Mouse (Mus musculus) stomach, postnatal 0 days (tissue): ENCODE measurements at regions not wholly inside any gene's neighbourhood (a gene's known extent, or its start where the extent isn't known, plus 50 kb on each side); places are given as distances from the start of the nearest gene placed in this dataset.

ENCODE experiments used
- ATAC-seq: fragments of 200-750 bp; cut with Nextera tagmentation; 2 replicates; pipeline ENCODE4 v1.8.0; 2017; ENCODE audit not compliant: low FRiP score, low TSS enrichment
- DNase-seq: peaks from one replicate; pipeline ENCODE4 v3.0.0-alpha.2; 2016; ENCODE audit warnings: low spot score
- H3K27ac ChIP-seq: fragments of 300-500 bp; sonication (generic); replicated peaks from 2 replicates; pipeline ENCODE4 v1.5.1; 2014; ENCODE audit warnings: mild to moderate bottlenecking, control low read depth
- H3K27me3 ChIP-seq: fragments of 300-500 bp; sonication (generic); 2 replicates; pipeline ENCODE4 v1.6.1; 2014; ENCODE audit warnings: low read length; ENCODE audit not compliant: control insufficient read depth, insufficient read depth
- H3K36me3 ChIP-seq: fragments of 300-500 bp; sonication (generic); 2 replicates; pipeline ENCODE4 v1.6.1; 2014; ENCODE audit warnings: low read length, mixed read lengths; ENCODE audit not compliant: control insufficient read depth, insufficient read depth
- H3K4me1 ChIP-seq: fragments of 300-500 bp; sonication (generic); replicated peaks from 2 replicates; pipeline ENCODE4 v1.6.1; 2014; ENCODE audit warnings: antibody characterized with exemption; ENCODE audit not compliant: control insufficient read depth, insufficient read depth
- H3K4me2 ChIP-seq: fragments of 300-500 bp; sonication (generic); replicated peaks from 2 replicates; pipeline ENCODE4 v1.6.1; 2014; ENCODE audit warnings: low read depth, mild to moderate bottlenecking, control low read depth, moderate library complexity
- H3K4me3 ChIP-seq: fragments of 300-500 bp; sonication (generic); 2 replicates; pipeline ENCODE4 v1.5.1; 2014; ENCODE audit warnings: low read depth, low read length, control low read depth
- H3K9ac ChIP-seq: fragments of 300-500 bp; sonication (generic); 2 replicates; pipeline ENCODE4 v1.6.1; 2014; ENCODE audit warnings: mild to moderate bottlenecking, low read length, control low read depth, mixed read lengths
- H3K9me3 ChIP-seq: fragments of 300-500 bp; sonication (generic); 2 replicates; pipeline ENCODE4 v1.6.1; 2016; ENCODE audit warnings: low read length; ENCODE audit not compliant: control insufficient read depth
- CTCF ChIP-seq: IDR thresholded peaks from 2 replicates; pipeline ENCODE4 v1.5.1; 2016; ENCODE audit warnings: antibody characterized with exemption, low read depth, mild to moderate bottlenecking, moderate library complexity
- EP300 ChIP-seq: optimal IDR thresholded peaks from 2 replicates; pipeline ENCODE3; 2016; ENCODE audit warnings: antibody characterized with exemption
- whole genome bisulfite sequencing: fragments of 180-500 bp; shearing (Covaris S2); extraction: QIAGEN DNeasy Blood & Tissue Kit; methylation state at CpG from one replicate; pipeline ENCODE4 v1.1.7; 2014; 5-methylcytosine and 5-hydroxymethylcytosine counted together

DNA sequence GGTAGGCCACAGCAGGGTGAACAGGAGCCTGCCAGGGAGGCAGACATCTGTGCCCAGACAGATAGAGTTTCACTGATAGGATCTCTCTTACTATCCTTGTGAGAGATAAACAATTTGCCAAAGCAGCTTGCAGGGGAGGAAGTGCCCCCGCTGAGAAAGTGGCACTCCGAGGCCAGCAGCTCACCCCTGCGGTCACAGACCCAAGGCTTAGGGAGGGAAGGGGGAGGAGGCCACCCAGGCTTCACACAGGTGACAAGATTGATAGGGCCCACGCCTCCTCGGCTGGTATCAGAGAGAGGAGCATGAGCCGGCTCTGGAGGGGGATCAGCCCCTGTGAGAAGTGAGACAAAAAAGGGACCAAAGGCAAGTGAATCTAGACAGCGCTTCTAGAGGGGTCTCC, 328.3 kb upstream of the 3110018I06Rik start:
- DNase-seq (no peak), ATAC-seq (no peak)
- no peaks in the 10 kb centered on the region for H3K36me3 ChIP-seq
- H3K4me1 ChIP-seq: no peaks in the 10 kb centered on the region
- no peak overlapping the region for H3K4me3 ChIP-seq
- no peaks in the 10 kb centered on the region for H3K9me3 ChIP-seq
- H3K9ac ChIP-seq: no peak overlapping the region
- TF ChIP-seq CTCF (no peak), EP300 (no peak)
- H3K27me3 ChIP-seq: no peaks in the 10 kb centered on the region
- H3K4me2 ChIP-seq: no peak overlapping the region
- 12% methylated on average over 7 of the region's 7 CpGs for WGBS
- H3K27ac ChIP-seq: no peak overlapping the region

DNA sequence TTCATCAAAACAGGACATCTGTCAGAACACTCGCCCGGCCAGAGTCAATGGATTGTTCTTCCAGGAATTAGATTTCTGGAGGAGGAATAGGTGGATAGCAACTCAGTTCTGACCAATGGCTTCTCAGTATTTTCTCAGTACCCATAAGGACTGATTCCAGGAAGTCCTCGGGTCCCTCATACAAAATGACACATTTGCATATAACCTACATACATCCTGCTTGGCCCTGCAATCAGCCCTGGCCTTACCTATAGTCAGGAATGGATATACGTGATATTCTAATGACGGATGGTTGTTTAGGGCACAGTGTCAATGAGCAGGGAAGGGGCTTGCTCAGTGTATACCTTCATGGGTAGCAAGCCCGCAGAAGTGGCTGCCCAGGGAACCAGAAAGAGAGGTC, 327.8 kb upstream of the 3110018I06Rik start:
- no peak overlapping the region for H3K27ac ChIP-seq
- H3K9ac ChIP-seq: no peak overlapping the region
- H3K4me2 ChIP-seq: no peak overlapping the region
- TF ChIP-seq CTCF: no peak
- no peak for TF ChIP-seq EP300
- H3K4me3 ChIP-seq: no peak overlapping the region
- no peaks in the 10 kb centered on the region for H3K36me3 ChIP-seq
- ATAC-seq (no peak), DNase-seq (no peak)
- no peaks in the 10 kb centered on the region for H3K9me3 ChIP-seq
- H3K27me3 ChIP-seq: no peaks in the 10 kb centered on the region
- 28% methylated on average over 6 of the region's 6 CpGs for WGBS
- H3K4me1 ChIP-seq: no peaks in the 10 kb centered on the region

DNA sequence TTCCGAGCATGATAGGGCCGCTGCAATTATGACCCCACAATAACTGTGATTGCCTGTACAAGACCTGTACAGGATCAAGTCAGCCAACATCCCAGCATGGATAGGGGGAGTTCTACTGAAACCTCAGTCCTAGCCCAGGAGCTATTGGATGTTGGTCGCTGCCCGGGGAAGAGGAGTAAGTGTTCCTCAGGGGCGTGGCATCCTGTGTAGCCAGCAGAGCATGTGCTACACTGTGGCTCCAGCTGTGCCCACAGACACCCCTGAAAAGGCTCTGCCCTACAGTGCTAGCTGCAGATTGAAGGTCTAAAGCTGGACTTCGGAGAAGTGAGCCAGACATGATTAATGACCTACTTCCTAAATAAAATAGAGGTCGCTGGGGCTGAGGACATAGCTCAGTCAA, 317.5 kb upstream of the 3110018I06Rik start:
- Histone ChIP-seq H3K4me2 (no peak overlapping the region), H3K9me3 (no peaks in the 10 kb centered on the region), H3K27me3 (no peaks in the 10 kb centered on the region), H3K36me3 (no peaks in the 10 kb centered on the region), H3K4me3 (no peak overlapping the region), H3K9ac (no peak overlapping the region), H3K4me1 (no peaks in the 10 kb centered on the region), H3K27ac (no peak overlapping the region)
- no peak for TF ChIP-seq CTCF
- TF ChIP-seq EP300: no peak
- ATAC-seq (no peak), DNase-seq (no peak)
- WGBS: 52% methylated on average over 7 of the region's 7 CpGs

DNA sequence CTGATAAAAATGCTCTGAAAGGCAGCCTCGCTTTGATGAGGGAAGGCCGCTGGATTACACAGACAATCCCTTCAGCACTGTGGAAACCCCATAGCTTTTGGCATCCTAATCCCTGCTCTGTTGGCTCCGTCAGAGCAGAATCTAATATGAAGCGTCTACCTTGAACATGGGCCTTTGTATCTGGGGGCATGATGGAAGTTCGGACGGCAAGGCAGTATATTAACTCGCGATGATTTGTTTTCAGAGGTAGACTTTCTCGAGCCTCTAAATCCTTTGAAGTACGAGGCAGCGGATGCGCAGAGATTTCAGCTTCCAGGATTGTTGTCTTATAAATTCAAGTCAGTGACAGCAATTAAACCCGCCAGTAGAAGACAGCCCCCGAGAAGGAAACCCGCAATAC, 316.8 kb upstream of the 3110018I06Rik start:
- H3K9me3 ChIP-seq: no peaks in the 10 kb centered on the region
- H3K27ac ChIP-seq: no peak overlapping the region
- H3K4me3 ChIP-seq: no peak overlapping the region
- no peaks in the 10 kb centered on the region for H3K27me3 ChIP-seq
- no peak for DNase-seq
- 81% methylated on average over 15 of the region's 15 CpGs for WGBS
- H3K4me2 ChIP-seq: no peak overlapping the region
- TF ChIP-seq EP300 (no peak), CTCF (no peak)
- ATAC-seq: no peak
- H3K36me3 ChIP-seq: no peaks in the 10 kb centered on the region
- no peaks in the 10 kb centered on the region for H3K4me1 ChIP-seq
- H3K9ac ChIP-seq: no peak overlapping the region

DNA sequence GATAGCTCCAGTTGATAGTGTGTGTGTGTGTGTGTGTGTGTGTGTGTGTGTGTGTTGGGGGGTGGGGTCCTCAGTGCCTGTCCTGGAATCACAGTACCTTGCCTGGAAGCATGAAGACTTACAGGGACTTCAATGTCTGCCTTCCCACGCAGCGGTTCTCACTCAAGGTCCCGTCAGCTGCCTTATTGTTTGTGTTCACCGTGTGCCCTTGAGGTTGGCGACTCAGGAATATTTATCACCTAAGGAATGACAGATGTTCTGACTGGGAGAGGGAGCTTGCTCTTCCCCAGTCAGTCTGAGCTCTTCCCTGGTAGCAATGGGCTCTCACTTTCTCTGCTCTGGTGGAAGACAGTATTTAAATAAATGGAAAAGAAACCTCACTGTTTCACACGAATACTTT, 309.8 kb upstream of the 3110018I06Rik start:
- Histone ChIP-seq H3K36me3 (no peaks in the 10 kb centered on the region), H3K9me3 (no peaks in the 10 kb centered on the region), H3K4me3 (no peak overlapping the region), H3K27ac (no peak overlapping the region), H3K27me3 (no peaks in the 10 kb centered on the region), H3K4me2 (no peak overlapping the region), H3K4me1 (no peaks in the 10 kb centered on the region), H3K9ac (no peak overlapping the region)
- TF ChIP-seq EP300: no peak
- TF ChIP-seq CTCF: no peak
- DNase-seq (no peak), ATAC-seq (no peak)
- 46% methylated on average over 6 of the region's 6 CpGs for WGBS

DNA sequence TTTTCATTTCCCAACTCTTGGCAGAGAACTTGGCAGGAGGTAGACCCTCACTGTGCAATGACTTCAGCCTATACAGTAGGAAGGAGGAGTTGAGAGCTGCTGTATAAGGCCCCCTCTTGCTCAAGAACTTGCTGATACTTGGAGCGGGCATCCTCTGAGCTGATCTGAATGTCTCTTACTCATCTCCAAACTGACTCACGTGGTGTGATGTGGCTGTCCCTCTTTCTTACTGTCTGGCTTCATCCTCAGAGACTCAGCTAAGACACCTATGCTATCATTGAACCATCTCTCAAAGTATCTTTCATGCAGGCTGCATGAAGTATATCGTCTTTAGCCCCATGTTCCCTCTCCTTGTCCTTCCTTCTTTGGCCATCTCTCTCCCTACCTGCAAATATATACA, 307.9 kb upstream of the 3110018I06Rik start:
- Histone ChIP-seq H3K27me3 (no peaks in the 10 kb centered on the region), H3K9ac (no peak overlapping the region), H3K36me3 (no peaks in the 10 kb centered on the region), H3K4me3 (no peak overlapping the region), H3K4me1 (no peaks in the 10 kb centered on the region), H3K27ac (no peak overlapping the region), H3K9me3 (no peaks in the 10 kb centered on the region), H3K4me2 (no peak overlapping the region)
- ATAC-seq (no peak), DNase-seq (no peak)
- TF ChIP-seq CTCF (no peak), EP300 (no peak)
- WGBS: 86% methylated on average over 3 of the region's 3 CpGs

DNA sequence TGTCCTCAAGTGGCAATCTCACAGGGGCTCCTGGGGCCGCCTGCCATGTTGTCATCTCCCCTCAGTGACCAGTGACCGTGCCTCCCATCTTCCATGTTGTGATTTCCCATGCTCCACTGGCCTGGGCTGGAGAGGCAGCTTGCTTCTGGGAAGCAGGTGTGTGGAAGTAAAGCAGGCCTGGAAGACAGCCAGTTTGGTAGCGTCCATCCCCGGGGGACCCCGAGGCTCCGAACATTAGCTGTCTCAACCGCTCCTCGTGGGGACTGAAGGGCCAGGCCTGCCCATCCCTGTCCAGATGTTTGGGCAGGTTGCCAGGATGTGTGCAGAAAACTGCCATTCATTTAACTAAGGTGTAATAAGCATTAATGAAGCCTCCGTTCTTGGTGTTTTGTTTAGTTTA, 307.1 kb upstream of the 3110018I06Rik start:
- H3K9ac ChIP-seq: no peak overlapping the region
- WGBS: 62% methylated on average over 9 of the region's 9 CpGs
- TF ChIP-seq EP300 (no peak), CTCF (no peak)

More for the DNA sequence above, 307.1 kb upstream of the 3110018I06Rik start:
- ATAC-seq (no peak), DNase-seq (no peak)
- Histone ChIP-seq H3K4me1 (no peaks in the 10 kb centered on the region), H3K27me3 (no peaks in the 10 kb centered on the region), H3K4me2 (no peak overlapping the region), H3K9me3 (no peaks in the 10 kb centered on the region), H3K4me3 (no peak overlapping the region), H3K36me3 (no peaks in the 10 kb centered on the region), H3K27ac (no peak overlapping the region)
